Mouse (Mus musculus): Measurements from ENCODE around the gene Zbtb18.

The Zbtb18 gene

DNA sequence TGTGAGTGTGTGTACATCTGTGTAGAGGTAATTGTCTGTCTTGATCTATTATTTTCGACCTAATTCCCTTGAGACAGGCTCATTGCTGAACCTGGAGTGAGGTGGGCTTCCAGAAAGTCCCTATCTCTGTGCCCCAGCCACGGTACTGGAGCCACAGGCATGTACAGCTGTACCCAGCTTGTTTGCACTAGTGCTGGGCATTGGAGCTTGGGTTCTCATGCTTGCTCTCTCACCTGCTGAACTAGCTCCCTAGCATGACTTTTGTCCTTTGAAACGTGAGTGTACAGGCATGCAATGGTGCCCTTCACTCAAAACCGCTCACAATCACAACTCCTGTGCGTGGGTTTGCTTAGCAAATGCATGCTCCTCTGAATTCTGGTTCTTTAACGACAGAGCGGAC, 42.1 kb downstream of the Zbtb18 start:
- no peak for DNase-seq

DNA sequence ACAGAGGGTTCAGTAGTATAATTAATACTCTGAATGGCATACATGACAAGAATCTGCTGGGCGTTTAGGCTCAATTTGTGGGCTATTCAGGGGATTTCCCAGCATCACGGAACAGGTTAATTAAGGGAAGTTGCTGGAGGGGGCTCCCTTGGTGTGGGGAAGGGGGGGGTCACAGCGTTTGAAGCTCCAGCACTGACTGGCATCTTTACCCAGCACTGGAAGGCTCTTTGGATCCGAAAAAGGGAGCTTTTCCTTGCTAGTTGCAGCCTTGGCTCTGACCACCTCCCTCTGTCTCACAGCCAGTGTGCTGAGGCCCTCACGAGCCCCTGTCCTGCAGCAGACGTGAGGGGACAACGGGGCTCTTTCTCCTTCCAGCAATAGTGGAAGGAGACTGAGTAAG, 42.5 kb downstream of the Zbtb18 start:
- DNase-seq = no peak

DNA sequence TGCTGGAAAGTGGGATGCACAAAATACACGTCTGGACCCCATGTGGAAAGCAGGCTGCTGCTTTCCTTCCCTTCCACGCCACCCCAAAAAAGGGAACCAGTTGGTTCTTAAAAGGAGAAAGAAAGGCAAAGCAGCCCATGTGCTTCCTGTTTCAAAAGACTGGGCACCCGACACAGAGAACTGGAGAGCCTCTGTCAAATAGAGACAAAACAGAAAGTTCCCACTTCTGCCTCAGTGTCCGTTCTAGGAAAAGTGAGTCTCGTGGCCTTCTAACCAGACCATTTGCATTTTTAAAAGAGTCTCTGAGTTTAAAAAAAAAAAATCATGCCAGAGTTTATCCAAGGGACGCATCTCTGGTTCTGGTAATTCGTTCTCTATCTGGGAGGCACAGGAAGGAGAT, 47.7 kb downstream of the Zbtb18 start:
- no peak for DNase-seq

- no peak for DNase-seq
These were observed 48.7 kb downstream of the Zbtb18 start for GRCm38 (mm10) chr1:177490808-177491207.

DNA sequence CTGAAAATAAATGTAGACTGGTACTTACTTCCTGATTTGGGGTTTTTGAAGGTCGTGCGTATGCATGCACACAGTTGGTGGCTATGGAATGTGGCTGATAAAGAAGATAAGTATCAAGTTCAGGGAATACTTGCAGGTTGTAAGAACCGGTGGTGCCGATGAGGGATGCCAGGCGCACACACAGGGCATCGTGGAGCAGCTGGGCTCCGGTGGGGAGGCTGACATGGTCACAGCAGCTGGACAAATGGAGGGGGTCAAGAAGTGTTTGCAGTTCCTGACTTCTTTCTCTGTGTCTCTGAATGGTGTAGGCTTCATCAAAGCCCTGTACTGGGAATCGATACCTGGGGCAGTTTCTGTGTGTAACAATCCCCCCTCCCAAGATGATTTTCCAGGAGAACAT, 49.1 kb downstream of the Zbtb18 start:
- no peak for DNase-seq

DNA sequence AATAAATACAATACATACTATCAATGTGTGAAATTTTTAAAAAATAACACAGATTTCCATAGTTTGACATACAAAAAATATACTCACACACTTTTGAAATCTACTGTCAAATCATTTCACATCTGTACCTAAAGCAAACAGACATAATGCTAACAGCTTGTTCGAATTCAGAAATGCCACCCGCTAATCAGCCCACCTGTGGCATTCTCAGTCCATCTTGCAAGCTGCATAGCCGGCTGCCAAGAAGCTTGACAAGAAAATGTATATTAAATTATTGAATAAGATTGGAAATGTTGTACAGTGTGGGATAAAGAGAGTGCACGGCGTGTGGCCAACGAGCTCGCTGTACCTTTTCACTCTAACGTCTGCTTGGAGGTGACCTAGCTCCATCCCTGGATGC, 52.2 kb downstream of the Zbtb18 start:
- no peak for DNase-seq

DNA sequence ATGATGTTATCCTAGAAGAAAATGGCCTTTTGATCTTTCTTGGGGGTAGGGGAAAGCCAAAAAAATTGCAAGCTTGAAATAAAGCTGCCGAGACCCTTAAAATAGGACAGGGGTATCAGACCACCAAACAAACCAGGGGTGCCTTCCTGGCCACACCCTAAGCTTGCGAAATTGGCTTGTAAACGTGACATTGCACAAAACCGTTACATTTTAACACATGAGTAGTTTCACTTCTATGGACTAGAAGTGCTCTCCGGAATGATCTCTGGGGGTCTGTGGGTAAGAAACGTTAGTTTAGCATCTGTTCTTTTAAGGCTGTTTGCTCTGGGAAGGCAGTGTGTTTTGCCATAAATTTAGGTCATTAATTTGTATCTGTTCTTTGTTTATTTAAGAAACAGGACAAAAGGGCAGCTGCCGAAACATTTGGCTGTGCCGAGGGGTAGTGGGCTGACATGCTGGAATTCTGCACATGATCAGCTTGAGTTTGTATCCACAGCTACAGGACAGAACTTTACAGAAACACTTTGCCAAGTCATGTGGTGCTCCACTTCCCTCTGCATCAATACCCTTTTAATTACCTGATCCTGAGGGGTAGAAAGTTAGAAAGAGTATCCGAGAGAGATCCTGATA, 52.9 kb downstream of the Zbtb18 start:
- DNase-seq = no peak

Measured in cerebellum, adult 9-11 months (tissue).